Mouse (Mus musculus): Measurements from ENCODE around the gene Arhgef11.
A peak's percentile ranks its signal among the peaks of the same experiment; 100 is the strongest.
"Not testable (repeated sequence)": the region's sequence is repeated elsewhere in the genome, so short reads cannot be mapped to it uniquely, and the experiment has no call there.

The Arhgef11 gene

DNA sequence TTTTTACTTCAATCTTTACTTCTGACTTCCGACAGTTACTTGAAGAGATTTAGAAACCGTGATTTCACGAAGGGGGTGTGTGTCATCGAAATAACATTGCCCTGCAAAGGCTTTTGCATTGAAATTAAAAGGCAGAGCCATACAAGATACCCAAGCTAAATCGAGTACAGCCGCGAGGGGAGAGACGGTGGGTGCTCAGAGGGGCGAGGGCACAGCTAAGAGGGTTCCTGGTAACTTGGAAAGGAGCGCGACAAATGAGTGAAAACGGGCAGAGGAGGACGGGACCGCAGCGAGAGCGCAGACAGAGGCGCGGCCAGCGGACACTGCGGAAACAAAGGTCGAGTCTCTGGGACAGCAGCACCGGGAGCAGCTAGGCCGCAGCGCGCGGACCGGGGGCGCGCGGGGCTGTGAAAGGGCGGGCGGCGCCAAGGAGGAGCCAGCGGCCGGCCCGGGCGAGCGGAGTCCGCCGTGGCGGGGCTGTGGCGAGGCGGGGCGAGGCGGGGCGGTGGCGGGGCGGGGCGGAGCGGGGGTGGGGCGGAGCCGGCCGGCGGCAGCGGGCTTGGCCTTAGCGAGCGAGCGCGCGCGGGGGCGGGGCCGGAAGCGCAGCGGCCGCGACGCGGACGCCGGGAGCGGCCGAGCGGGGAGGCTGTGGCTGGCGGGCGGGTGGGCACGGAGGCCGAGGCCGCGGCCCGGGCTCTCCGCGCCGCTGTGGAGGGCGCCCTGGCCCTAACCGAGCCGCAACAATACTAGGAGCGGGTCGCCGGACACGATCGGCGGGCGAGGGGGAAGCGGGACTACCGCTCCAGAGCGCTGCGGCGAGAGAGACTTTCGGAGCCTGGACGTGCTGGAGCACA is at the start of gene Arhgef11:
Arhgef11 (plus strand) TSS at position 603 of the 854 bp plus-strand sequence.
- no peak for DNase-seq (ENCODE audit: low read depth, low spot score)

DNA sequence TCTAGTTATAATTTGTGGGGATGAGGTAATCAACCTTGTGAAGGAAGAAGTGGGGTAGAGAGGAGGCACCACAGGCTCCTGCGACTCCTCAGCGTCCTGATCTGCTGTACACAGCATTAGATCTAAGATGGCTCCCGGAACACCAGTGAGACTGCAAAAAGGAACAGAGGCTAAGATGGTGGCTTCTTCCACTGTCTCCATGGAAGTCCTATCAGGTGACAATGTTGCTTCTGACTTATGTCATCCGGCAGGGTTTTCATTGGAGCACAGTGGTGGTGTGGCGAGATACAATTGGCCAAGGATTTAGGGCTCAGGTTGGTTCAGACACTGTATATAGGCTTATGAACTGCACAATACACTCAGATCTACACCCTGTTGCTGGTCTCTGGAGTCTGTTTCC is 48.7 kb upstream of the Arhgef11 start:
- DNase-seq (ENCODE audit: low read depth, low spot score), result no peak

DNA sequence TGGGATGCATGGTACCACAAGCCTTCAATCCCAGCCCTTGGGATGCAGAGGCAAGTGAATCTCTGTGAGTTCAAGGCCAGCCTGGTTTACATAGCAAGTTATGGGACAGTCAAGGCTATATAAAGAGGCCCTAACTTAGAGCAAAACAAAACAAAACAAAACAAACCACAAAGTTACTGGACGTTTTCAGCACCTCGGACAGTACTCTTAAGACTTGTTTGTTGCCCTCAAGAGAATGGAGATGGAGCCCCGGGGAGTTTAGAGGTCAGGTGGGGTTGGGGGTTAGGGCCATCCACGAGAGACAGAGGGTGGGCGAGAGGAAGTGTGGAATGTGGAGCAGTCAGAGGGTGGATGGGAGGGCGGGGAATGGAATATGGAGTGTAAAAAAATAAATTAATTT is 41.6 kb upstream of the Arhgef11 start:
- DNase-seq (ENCODE audit: low read depth, low spot score), result no peak

DNA sequence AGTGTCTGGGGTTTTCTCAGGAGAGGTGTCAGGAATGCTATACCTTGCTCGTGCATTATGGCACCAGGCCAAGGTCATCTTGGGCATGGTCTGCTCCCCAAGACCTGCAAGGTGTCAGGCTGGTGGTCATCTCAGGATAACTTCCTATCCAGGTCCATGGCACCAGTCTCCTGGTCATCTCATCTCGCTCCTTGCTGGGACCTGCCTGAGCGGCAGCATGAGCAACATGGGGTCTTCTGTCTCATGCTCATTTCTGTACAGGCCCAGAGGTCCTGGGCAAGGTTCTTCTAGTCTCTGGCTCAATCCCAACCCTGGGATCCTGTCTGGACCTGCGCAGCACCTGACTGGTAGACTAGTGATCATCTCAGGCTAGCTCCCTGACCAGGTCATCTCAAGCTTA is 35.1 kb upstream of the Arhgef11 start:
- no peak for DNase-seq (ENCODE audit: low read depth, low spot score)

DNA sequence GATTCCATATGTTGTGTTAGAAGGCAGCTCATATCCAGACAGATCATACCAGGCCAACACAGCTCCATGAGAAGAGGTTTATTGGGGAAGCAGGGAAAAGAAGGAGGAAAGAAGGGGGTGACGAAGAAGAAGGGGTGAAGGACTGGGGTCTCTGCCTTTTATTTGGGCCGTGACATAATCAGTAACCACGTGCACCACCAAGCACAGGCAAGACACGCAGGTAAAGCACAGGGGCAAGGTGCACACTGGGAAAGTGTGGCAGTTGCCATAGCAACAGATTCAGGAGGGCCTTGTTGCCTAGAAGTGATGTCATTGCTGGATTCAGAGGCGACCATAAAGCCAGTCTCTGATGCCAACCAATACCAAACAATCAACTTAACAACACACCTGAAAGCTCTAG is 23.6 kb upstream of the Arhgef11 start:
- DNase-seq (ENCODE audit: low read depth, low spot score), result no peak

DNA sequence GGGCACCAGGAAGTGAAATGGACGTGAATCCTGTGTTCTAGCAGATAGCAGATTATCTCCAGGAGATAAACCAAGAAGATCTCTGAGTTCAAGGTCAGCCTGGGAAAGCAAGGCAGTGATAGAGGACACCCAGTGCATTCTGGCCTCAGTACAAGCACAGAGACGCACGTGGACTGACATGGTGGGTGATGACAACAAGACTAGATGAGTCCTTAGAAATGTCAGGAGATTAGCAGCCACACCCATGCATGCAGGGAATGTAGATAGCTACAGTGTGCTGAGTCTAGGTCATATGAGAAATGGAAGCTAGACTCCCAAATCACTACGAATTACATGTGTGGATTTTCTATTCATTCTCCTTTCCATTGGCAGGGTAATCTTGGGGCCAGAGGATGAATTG is 22.0 kb upstream of the Arhgef11 start:
- DNase-seq (ENCODE audit: low read depth, low spot score), result not testable (repeated sequence)

DNA sequence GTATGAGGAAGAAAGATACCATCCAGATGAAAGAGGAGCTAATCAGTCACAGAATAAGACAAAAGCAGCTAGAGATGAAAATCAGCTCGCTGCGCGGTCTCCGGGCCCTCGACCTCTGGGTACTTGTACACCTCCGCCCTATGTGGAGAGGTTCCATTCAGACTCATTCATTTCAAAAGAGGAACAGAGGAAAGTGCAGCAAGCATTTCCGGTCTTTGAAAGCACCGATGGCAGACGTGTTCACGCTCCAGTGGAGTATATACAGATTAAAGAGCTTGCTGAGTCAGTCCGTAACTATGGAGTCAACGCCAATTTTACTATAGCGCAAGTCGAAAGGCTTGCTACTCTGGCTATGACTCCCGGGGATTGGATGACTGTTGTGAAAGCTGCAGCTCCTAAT is 16.3 kb upstream of the Arhgef11 start:
- not testable (repeated sequence) for DNase-seq (ENCODE audit: low read depth, low spot score)

DNA sequence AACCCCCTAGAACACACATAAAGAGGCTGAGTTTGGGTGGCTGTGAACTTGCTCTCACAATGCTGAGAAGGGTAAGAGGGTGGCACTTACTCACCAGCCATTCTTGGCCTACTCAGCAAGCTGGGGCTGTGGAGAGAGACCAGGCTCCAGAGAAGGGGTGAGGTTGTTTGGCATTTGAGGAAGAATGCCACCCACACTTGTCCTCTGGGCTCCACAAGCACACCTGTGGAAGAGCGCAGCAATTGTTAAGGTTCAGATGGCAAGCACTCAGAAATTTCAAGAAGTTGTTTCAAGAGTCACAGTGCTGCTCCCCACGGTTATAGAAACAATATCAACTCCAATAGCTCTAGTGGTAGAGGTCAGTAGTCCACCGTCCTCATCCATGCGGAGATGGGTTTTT is 1.0 kb upstream of the Arhgef11 start:
- no peak for DNase-seq (ENCODE audit: low read depth, low spot score)

DNA sequence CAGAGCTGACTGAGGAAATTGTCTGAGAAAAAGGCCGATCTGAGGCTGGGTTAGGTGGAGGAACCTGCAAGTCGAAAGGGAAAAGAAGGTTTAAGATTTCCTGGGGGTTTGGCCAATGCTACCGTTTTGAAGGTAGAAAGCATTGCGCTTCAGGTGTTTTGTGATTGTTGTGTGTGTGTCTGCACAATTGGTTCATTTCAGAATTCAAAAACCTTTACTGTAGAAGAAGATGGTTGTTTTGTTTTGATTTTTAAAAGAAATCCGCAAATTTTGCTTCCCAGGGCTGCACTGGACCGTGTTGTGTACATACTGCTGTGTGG is 412 bp downstream of the Arhgef11 start:
- DNase-seq (ENCODE audit: low read depth, low spot score), result no peak

DNA sequence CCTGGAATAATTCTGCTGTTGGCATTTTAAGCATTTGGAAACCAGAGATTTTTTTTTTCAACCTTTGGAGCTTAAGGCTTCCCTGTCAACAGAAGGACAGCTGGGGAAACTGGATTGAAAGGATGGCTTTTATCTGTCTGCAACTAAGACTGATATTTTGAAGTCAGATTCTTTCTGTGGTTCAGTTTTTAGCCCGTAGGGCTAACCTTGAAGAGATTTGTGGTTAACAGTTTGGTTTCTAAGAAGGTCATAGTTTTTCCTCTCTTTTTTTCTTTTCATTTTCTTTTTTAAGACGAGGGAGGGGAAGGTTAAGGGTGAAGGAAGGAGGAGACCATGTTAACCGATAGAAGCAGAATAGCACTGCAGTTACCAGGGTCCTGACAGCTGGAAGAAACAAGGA is 881 bp downstream of the Arhgef11 start:
- no peak for DNase-seq (ENCODE audit: low read depth, low spot score)

DNA sequence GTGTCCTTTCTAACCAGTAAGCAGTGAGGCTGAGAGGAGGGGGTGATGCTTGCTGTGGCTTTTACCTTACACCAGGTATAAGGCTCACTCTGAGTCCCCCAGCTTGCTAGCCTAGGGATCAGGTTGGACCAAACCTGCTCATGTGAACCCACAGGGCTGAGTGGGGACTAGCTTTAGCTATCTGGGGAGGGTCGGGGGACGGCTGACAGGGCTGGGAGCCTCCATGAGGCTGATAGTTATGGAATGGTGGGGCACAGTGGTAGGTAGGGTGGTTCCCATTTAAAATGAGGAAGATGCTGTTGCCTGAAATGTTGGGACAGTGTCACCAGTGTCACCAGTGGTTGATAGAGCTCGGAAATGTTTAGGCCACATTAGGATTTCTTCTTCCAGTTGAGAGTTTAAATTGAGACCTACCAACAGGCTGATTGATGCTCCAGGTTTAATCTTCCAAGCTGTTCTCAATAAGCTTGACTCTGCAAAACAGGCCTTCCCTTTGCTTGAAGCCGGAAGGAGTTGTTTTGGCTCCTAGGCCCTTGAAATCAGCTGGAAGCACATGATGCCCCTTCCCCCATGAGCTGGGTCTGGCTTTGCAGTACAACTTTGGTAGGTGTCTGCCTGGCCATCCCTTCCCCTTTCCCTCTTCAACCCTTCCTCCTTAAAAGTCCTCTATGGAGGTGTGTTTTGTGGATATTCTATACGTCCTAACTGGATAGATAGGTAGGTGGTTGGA is 1.8 kb downstream of the Arhgef11 start:
- DNase-seq (ENCODE audit: low read depth, low spot score), result no peak

DNA sequence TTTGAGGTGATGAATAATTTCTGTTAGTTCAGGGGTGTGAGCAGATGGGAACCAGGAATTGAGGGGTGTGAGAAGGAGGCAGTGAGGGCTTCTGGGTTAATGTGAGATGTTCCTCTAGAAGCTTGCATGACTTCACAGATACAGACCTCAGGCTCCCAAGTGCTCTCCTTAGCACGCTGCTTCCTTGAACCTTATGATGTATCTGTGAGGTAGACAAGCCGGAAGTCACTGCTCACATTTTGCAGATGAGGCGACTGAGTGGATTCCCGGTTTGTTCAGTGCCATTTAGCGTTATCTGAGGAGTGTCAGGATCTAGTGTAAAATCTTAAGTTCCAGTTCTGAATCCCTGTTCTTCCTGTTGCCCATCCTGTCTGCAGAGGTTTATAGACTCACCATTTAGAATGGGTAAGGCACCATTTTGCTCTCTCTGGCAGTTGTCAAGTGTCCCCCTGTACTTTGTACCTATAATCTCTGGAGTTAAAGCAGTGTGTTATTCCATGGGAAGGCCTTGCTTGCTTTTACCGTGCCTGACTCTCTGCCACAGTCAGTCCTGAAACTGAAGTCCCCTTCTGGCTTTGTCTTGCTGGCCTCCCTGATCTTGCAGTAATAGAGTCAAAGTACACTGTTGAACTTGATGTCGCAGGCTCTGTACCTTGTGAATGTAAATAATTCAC is 3.0 kb downstream of the Arhgef11 start:
- DNase-seq (ENCODE audit: low read depth, low spot score), result no peak

DNA sequence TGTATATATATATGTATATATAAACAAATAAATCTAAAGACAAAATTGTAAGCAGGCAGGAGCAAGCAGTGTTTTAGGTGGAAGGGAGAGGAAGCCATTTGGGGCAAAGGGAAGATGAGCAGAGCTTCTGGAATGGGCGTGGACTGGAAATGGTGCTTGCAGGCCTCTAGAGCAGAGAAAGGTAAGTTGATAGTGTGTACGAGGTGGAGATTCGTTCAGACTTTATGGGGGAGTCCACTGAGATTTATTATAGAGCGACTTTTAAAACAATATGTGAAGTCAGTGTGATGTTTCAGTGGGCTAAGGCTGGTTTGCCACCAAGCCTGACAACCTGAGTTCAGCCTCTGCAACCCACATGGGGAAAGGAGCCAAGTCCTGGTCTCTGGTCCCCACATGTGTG is 7.5 kb downstream of the Arhgef11 start:
- DNase-seq (ENCODE audit: low read depth, low spot score), result no peak

DNA sequence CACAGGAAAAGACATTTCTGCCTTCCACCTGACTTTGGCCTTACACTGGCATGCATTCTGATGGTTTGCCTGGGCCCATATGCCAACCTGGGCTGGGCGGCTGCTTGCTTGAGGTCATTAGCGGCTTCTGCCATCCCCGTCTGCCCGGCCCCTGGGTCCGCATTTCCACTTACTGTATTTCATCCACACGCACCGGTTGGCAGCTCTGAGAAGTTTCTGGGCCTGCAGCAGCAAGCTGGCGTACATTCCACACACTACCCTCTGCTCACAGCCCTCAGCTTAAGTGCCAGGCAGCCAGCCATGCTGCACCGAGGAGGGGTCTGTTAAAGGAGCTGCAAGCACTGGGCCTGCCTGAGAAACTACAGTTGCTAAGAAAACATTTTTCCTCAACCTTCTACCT is 13.5 kb downstream of the Arhgef11 start:
- DNase-seq (ENCODE audit: low read depth, low spot score), result no peak

DNA sequence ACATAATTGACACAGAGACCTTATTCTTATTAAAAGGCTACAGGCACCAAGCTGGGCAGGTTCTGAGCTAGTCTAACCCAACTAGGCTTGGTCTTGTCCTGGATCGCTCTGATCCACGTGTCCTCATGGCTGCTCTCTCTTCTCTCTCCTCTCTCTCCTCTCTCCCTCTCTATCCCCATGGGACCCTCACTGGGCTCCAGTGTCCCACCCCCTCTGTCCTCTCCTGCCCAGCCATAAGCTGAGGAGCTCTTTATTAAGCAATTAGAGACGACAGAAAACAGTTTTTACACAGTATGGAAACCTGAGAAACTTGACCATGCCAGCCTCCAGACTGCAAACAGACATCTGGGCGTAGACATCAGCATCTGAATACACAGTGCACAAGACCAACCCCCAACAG is 14.0 kb downstream of the Arhgef11 start:
- DNase-seq (ENCODE audit: low read depth, low spot score), result no peak

DNA sequence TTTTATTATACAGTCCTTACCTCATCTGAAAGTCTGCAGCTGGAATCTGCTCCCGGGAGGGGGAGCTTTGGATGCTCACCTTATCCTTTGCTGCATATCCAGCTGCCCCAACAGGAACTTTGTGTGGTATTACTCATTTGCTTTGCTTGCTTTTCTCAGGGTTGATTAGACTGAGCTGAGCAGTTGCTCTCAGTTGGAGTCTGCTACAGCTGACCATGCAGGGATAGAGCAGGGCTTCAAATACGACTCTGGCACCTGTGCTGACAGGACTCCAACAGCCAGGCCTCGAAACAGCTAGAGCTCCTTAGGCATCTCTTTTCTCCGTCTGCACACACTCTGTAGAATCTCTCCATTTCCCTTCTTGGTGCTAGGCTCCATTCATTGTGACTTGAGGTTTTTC is 18.2 kb downstream of the Arhgef11 start:
- no peak for DNase-seq (ENCODE audit: low read depth, low spot score)

DNA sequence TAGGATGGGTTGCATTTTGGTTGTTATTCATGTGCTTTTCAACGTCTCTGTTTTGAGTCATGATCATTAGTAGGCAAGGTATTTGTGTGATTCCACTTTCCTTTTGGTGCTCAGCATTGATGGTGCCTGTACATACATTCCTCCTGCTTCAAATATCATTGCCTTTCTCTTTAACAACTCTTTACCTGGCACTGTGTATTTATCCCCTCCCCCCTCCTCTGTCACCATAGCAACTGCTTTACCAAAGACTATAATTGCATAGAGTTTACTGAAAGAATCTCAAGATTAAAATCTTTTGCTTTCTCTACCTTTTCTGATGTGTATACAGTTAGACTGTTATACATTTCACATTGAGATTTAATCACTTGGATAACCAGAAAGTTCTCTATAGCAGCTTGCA is 26.1 kb downstream of the Arhgef11 start:
- DNase-seq (ENCODE audit: low read depth, low spot score), result no peak

DNA sequence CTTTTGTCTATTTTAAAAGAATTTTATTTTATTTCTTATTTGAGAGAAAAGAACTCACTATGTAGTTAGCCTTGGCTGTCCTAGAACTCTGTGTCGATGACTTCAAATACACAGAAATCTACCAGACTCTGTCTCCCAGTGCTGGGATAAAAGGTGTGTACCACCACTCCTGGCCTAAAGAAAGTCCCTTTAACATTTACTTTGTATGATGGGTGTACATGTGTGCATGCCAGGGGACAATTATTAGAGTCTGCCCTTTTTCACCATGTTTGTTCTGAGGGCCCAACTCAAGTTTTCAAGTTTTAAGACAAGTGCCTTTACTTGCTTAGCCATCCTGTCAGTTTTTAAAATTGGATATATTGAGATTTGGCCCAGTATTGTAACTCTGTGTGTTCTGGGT is 28.8 kb downstream of the Arhgef11 start:
- DNase-seq (ENCODE audit: low read depth, low spot score), result no peak

DNA sequence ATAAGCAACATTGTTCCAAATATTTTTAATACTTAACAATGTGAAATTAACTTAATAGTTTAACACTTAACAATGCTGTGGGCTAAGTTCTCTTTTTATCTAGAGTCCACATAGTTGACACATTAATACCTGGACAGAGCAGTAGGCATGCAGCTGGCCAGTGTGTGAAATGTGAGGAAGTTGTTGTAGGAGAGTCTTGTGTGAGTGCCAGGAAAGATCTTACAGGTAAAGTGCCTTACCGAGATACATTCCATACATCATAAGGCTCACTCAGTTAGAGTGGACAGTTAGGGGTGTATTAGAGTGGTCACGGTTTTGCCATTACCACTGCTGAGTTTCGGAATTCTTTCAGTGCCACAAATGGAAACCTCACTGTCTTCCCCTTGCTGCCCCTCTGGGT is 31.7 kb downstream of the Arhgef11 start:
- DNase-seq (ENCODE audit: low read depth, low spot score), result no peak

DNA sequence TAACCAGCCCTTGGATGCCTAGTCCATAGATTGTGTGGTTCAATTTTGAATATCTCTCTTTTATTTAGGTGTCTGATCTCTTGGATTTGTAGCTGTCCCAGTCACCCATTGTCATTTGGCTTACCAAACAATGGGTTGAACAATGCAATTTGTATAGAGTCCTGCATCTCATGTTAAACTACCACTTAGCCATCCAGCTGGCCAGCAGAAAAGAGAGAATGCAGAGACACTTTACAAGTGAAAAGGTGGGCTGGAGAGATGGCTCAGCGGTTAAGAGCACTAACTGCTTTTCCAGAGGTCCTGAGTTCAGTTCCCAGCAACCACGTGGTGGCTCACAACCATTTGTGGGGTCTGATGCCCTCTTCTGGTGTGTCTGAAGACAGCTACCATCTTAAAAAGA is 41.0 kb downstream of the Arhgef11 start:
- no peak for DNase-seq (ENCODE audit: low read depth, low spot score)

DNA sequence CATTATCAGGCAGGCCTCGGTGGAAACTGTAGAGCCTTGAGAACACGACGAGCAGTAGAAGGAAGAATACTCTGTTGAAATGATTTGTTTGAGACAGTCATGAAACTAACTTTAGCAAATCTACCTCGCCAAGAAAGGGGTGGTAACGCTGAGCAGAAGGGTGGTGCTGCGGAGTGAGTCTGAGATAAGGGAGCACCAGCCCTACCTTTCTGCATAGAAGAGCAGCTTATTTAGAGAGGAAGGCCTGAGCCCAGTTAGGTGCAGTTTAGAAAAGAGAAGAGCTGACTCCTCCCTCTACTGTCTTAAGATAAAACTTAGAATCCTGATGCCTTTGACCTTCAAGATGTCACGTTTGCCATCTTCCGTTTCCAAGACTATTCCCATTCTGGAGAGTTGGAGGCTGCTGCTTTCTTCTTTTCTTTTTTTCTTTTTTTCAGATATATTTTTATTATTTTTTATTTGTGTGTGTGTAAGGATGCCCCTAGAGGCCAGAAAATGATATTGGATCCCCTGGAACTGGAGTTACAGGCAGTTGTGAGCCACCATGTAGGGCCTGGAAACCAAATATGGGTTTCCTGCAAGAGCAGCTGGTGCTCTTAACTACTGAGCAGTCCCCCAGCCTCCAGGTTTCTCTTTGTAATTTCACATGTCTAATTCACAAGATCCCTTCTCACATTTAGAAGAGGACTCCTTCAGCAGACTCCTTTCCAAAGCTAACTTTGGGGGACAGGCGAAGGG is 42.5 kb downstream of the Arhgef11 start:
- DNase-seq (ENCODE audit: low read depth, low spot score), result peak; percentile 50

DNA sequence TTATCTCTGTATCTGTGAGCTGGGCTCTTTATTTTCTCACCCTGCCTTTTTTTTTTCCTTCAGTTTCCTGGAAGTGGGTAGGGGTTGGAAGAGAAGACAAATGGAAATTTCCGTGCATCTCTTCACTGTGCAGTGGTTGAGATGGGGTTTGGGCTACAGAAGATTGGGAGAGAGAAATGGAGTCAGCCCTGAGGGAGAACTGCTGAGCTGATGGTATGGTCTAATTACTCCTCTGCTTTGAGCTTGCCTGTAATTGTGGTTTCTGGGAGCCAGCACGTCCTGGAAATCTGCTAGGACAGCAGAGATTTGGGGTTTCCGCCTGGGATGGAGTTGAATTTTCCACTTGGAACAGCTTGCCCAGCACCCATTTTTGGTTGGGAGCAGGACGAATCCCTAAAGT is 43.1 kb downstream of the Arhgef11 start:
- DNase-seq (ENCODE audit: low read depth, low spot score), result no peak
